Mouse (Mus musculus): ENCODE measurements at regions not wholly inside any gene's neighbourhood (a gene's known extent, or its start where the extent isn't known, plus 50 kb on each side); places are given as distances from the start of the nearest gene placed in this dataset.

GRCm38 (mm10) chr3:111338247-111338646 lies 1087.4 kb upstream of the Prmt6 start:
- WGBS: 29% methylated on average over 2 of the region's 2 CpGs

GRCm38 (mm10) chr3:111291018-111291538 lies 1040.3 kb upstream of the Prmt6 start:
- Histone ChIP-seq H3K9me3 (ENCODE audit: low read length) (no peaks in the 10 kb centered on the region), H3K4me1 (ENCODE audit: insufficient read depth, low read length) (no peaks in the 10 kb centered on the region), H3K9ac (replicated peaks; ENCODE audit: low read length, poor library complexity, severe bottlenecking) (no peak overlapping the region), H3K27me3 (ENCODE audit: insufficient read depth, low read length) (no peaks in the 10 kb centered on the region), H3K36me3 (ENCODE audit: insufficient read depth, low read length) (no peaks in the 10 kb centered on the region), H3K4me3 (ENCODE audit: low read depth, low read length) (no peak overlapping the region), H3K4me2 (ENCODE audit: low read depth, low read length, poor library complexity, severe bottlenecking) (no peak overlapping the region), H3K27ac (ENCODE audit: low read depth, low read length) (no peak overlapping the region)
- 88% methylated on average over 2 of the region's 2 CpGs for WGBS
- no peak for TF ChIP-seq CTCF (IDR thresholded peaks at IDR 0.05)
- ATAC-seq (ENCODE audit: low FRiP score) (no peak), DNase-seq (ENCODE audit: low spot score) (peak; percentile 1)

More at GRCm38 (mm10) chr3:111338247-111338646, 1087.4 kb upstream of the Prmt6 start:
- no peaks in the 10 kb centered on the region for H3K27me3 ChIP-seq (ENCODE audit: insufficient read depth, low read length)
- no peak overlapping the region for H3K27ac ChIP-seq (ENCODE audit: low read depth, low read length)
- DNase-seq (ENCODE audit: low spot score): peak; percentile 33
- ATAC-seq (ENCODE audit: low FRiP score): no peak
- no peaks in the 10 kb centered on the region for H3K36me3 ChIP-seq (ENCODE audit: insufficient read depth, low read length)
- no peak overlapping the region for H3K4me3 ChIP-seq (ENCODE audit: low read depth, low read length)
- H3K4me1 ChIP-seq (ENCODE audit: insufficient read depth, low read length): no peaks in the 10 kb centered on the region
- no peaks in the 10 kb centered on the region for H3K9me3 ChIP-seq (ENCODE audit: low read length)
- H3K9ac ChIP-seq (replicated peaks; ENCODE audit: low read length, poor library complexity, severe bottlenecking): no peak overlapping the region
- TF ChIP-seq CTCF (IDR thresholded peaks at IDR 0.05): peak; percentile 41; the same call in 1 of the 2 replicates
- no peak overlapping the region for H3K4me2 ChIP-seq (ENCODE audit: low read depth, low read length, poor library complexity, severe bottlenecking)

GRCm38 (mm10) chr3:111281584-111281983 lies 1030.8 kb upstream of the Prmt6 start:
- TF ChIP-seq CTCF (IDR thresholded peaks at IDR 0.05): no peak
- ATAC-seq (ENCODE audit: low FRiP score) (no peak), DNase-seq (ENCODE audit: low spot score) (no peak)
- Histone ChIP-seq H3K4me2 (ENCODE audit: low read depth, low read length, poor library complexity, severe bottlenecking) (no peak overlapping the region), H3K4me1 (ENCODE audit: insufficient read depth, low read length) (no peaks in the 10 kb centered on the region), H3K27me3 (ENCODE audit: insufficient read depth, low read length) (no peaks in the 10 kb centered on the region), H3K9me3 (ENCODE audit: low read length) (no peaks in the 10 kb centered on the region), H3K27ac (ENCODE audit: low read depth, low read length) (no peak overlapping the region), H3K36me3 (ENCODE audit: insufficient read depth, low read length) (no peaks in the 10 kb centered on the region), H3K4me3 (ENCODE audit: low read depth, low read length) (no peak overlapping the region), H3K9ac (replicated peaks; ENCODE audit: low read length, poor library complexity, severe bottlenecking) (no peak overlapping the region)

Measured in midbrain, postnatal 0 days (tissue).